Mouse (Mus musculus): Measurements from ENCODE around the gene Ydjc. TPM values are rescaled to one million over a fixed set of nuclear protein-coding genes. Genes with fewer than 3 reads are reported as not detected.
"Not testable (repeated sequence)": the region's sequence is repeated elsewhere in the genome, so short reads cannot be mapped to it uniquely, and the experiment has no call there.

The Ydjc gene
- polyA plus RNA-seq, 1 experiment from 2014 or later, result 4.6 TPM

- ATAC-seq (ENCODE audit: insufficient number of reproducible peaks, low FRiP score); H3K9ac ChIP-seq; H3K4me3 ChIP-seq; H3K27me3 ChIP-seq (replicated peaks); H3K4me1 ChIP-seq (replicated peaks); H3K4me2 ChIP-seq; H3K27ac ChIP-seq (ENCODE audit: poor library complexity, severe bottlenecking); H3K9me3 ChIP-seq (replicated peaks): not testable (repeated sequence)
- 86% methylated on average over 1 of the region's 1 CpGs for WGBS
- H3K36me3 ChIP-seq, result peaks cover 52% of the 10 kb centered on the region
Measured at GRCm38 (mm10) chr16:17165478-17165877, 21.1 kb downstream of the Ydjc start.

- no peak overlapping the region for H3K4me3 ChIP-seq
- H3K27me3 ChIP-seq (replicated peaks), result no peaks in the 10 kb centered on the region
- H3K4me2 ChIP-seq, result no peak overlapping the region
- H3K4me1 ChIP-seq (replicated peaks), result no peaks in the 10 kb centered on the region
- H3K9ac ChIP-seq, result no peak overlapping the region
- H3K36me3 ChIP-seq, result peaks cover 60% of the 10 kb centered on the region
- no peak for ATAC-seq (ENCODE audit: insufficient number of reproducible peaks, low FRiP score)
- no peaks in the 10 kb centered on the region for H3K9me3 ChIP-seq (replicated peaks)
- H3K27ac ChIP-seq (ENCODE audit: poor library complexity, severe bottlenecking), result no peak overlapping the region
Measured at GRCm38 (mm10) chr16:17167179-17167578, 22.8 kb downstream of the Ydjc start.

- Histone ChIP-seq H3K9me3 (replicated peaks) (no peaks in the 10 kb centered on the region), H3K4me3 (no peak overlapping the region), H3K9ac (no peak overlapping the region), H3K27ac (ENCODE audit: poor library complexity, severe bottlenecking) (no peak overlapping the region), H3K27me3 (replicated peaks) (no peaks in the 10 kb centered on the region), H3K4me1 (replicated peaks) (no peaks in the 10 kb centered on the region), H3K4me2 (no peak overlapping the region), H3K36me3 (peaks cover 68% of the 10 kb centered on the region)
- 91% methylated on average over 5 of the region's 5 CpGs for WGBS
- ATAC-seq (ENCODE audit: insufficient number of reproducible peaks, low FRiP score), result no peak
Measured at GRCm38 (mm10) chr16:17168049-17168448, 23.6 kb downstream of the Ydjc start.

GRCm38 (mm10) chr16:17175765-17176164, 31.3 kb downstream of the Ydjc start:
- Histone ChIP-seq H3K4me3 (no peak overlapping the region), H3K4me2 (no peak overlapping the region), H3K36me3 (peaks cover 54% of the 10 kb centered on the region), H3K9me3 (replicated peaks) (no peaks in the 10 kb centered on the region), H3K4me1 (replicated peaks) (peaks cover 7% of the 10 kb centered on the region), H3K27ac (ENCODE audit: poor library complexity, severe bottlenecking) (no peak overlapping the region), H3K27me3 (replicated peaks) (no peaks in the 10 kb centered on the region), H3K9ac (no peak overlapping the region)
- no peak for ATAC-seq (ENCODE audit: insufficient number of reproducible peaks, low FRiP score)
- WGBS, result 78% methylated on average over 2 of the region's 2 CpGs

- no peak overlapping the region for H3K4me3 ChIP-seq
- H3K9ac ChIP-seq, result no peak overlapping the region
- peaks cover 22% of the 10 kb centered on the region for H3K4me1 ChIP-seq (replicated peaks)
- H3K36me3 ChIP-seq, result peaks cover 38% of the 10 kb centered on the region
- H3K4me2 ChIP-seq, result no peak overlapping the region
- H3K27me3 ChIP-seq (replicated peaks), result no peaks in the 10 kb centered on the region
- no peak overlapping the region for H3K27ac ChIP-seq (ENCODE audit: poor library complexity, severe bottlenecking)
- WGBS, result 89% methylated on average over 1 of the region's 1 CpGs
- H3K9me3 ChIP-seq (replicated peaks), result no peaks in the 10 kb centered on the region
- no peak for ATAC-seq (ENCODE audit: insufficient number of reproducible peaks, low FRiP score)
Measured at GRCm38 (mm10) chr16:17177623-17178170, 33.3 kb downstream of the Ydjc start.

GRCm38 (mm10) chr16:17179706-17180105, 35.3 kb downstream of the Ydjc start:
- no peaks in the 10 kb centered on the region for H3K9me3 ChIP-seq (replicated peaks)
- no peaks in the 10 kb centered on the region for H3K27me3 ChIP-seq (replicated peaks)
- 86% methylated on average over 3 of the region's 3 CpGs for WGBS
- H3K36me3 ChIP-seq, result peaks cover 30% of the 10 kb centered on the region
- H3K4me2 ChIP-seq, result no peak overlapping the region
- no peak overlapping the region for H3K27ac ChIP-seq (ENCODE audit: poor library complexity, severe bottlenecking)
- peaks cover 24% of the 10 kb centered on the region for H3K4me1 ChIP-seq (replicated peaks)
- H3K4me3 ChIP-seq, result no peak overlapping the region
- no peak overlapping the region for H3K9ac ChIP-seq
- ATAC-seq (ENCODE audit: insufficient number of reproducible peaks, low FRiP score), result no peak

GRCm38 (mm10) chr16:17181382-17181781, 37.0 kb downstream of the Ydjc start:
- Histone ChIP-seq H3K4me2 (no peak overlapping the region), H3K27me3 (replicated peaks) (no peaks in the 10 kb centered on the region), H3K9me3 (replicated peaks) (no peaks in the 10 kb centered on the region), H3K9ac (no peak overlapping the region), H3K4me3 (no peak overlapping the region), H3K36me3 (peaks cover 30% of the 10 kb centered on the region), H3K4me1 (replicated peaks) (peaks cover 26% of the 10 kb centered on the region), H3K27ac (ENCODE audit: poor library complexity, severe bottlenecking) (no peak overlapping the region)
- ATAC-seq (ENCODE audit: insufficient number of reproducible peaks, low FRiP score), result no peak
- WGBS, result 74% methylated on average over 4 of the region's 4 CpGs

GRCm38 (mm10) chr16:17182136-17182535, 37.7 kb downstream of the Ydjc start:
- Histone ChIP-seq H3K27me3 (replicated peaks) (no peaks in the 10 kb centered on the region), H3K9ac (no peak overlapping the region), H3K4me3 (no peak overlapping the region), H3K4me2 (no peak overlapping the region), H3K9me3 (replicated peaks) (no peaks in the 10 kb centered on the region), H3K4me1 (replicated peaks) (peaks cover 20% of the 10 kb centered on the region), H3K36me3 (peaks cover 34% of the 10 kb centered on the region), H3K27ac (ENCODE audit: poor library complexity, severe bottlenecking) (0 out of 2 replicates have a peak overlapping the region, but pooled peaks have one; percentile 9)
- WGBS, result 79% methylated on average over 2 of the region's 2 CpGs
- ATAC-seq (ENCODE audit: insufficient number of reproducible peaks, low FRiP score), result no peak

GRCm38 (mm10) chr16:17183003-17183402, 38.6 kb downstream of the Ydjc start:
- Histone ChIP-seq H3K9me3 (replicated peaks) (no peaks in the 10 kb centered on the region), H3K9ac (no peak overlapping the region), H3K4me1 (replicated peaks) (peaks cover 20% of the 10 kb centered on the region), H3K27me3 (replicated peaks) (no peaks in the 10 kb centered on the region), H3K4me3 (no peak overlapping the region), H3K4me2 (no peak overlapping the region), H3K27ac (ENCODE audit: poor library complexity, severe bottlenecking) (no peak overlapping the region), H3K36me3 (peaks cover 34% of the 10 kb centered on the region)
- WGBS, result 78% methylated on average over 3 of the region's 3 CpGs
- ATAC-seq (ENCODE audit: insufficient number of reproducible peaks, low FRiP score), result no peak

GRCm38 (mm10) chr16:17185475-17185874, 41.1 kb downstream of the Ydjc start:
- no peaks in the 10 kb centered on the region for H3K27me3 ChIP-seq (replicated peaks)
- no peak overlapping the region for H3K27ac ChIP-seq (ENCODE audit: poor library complexity, severe bottlenecking)
- no peak for ATAC-seq (ENCODE audit: insufficient number of reproducible peaks, low FRiP score)

GRCm38 (mm10) chr16:17193823-17194222, 49.4 kb downstream of the Ydjc start:
- H3K4me2 ChIP-seq, result no peak overlapping the region
- peaks cover 19% of the 10 kb centered on the region for H3K36me3 ChIP-seq
- H3K4me1 ChIP-seq (replicated peaks), result peaks cover 15% of the 10 kb centered on the region; the same call in 1 of the 2 replicates
- no peak overlapping the region for H3K9ac ChIP-seq
- no peak overlapping the region for H3K27ac ChIP-seq (ENCODE audit: poor library complexity, severe bottlenecking)
- H3K4me3 ChIP-seq, result no peak overlapping the region
- no peak for ATAC-seq (ENCODE audit: insufficient number of reproducible peaks, low FRiP score)
- H3K9me3 ChIP-seq (replicated peaks), result no peaks in the 10 kb centered on the region
- 91% methylated on average over 4 of the region's 4 CpGs for WGBS
- no peaks in the 10 kb centered on the region for H3K27me3 ChIP-seq (replicated peaks)

More at GRCm38 (mm10) chr16:17185475-17185874, 41.1 kb downstream of the Ydjc start:
- Histone ChIP-seq H3K9ac (no peak overlapping the region), H3K36me3 (peaks cover 31% of the 10 kb centered on the region), H3K4me2 (no peak overlapping the region), H3K9me3 (replicated peaks) (no peaks in the 10 kb centered on the region), H3K4me3 (no peak overlapping the region), H3K4me1 (replicated peaks) (peaks cover 20% of the 10 kb centered on the region)

Measured in heart, embryonic 12.5 days (tissue).